Mouse (Mus musculus): ENCODE data around the gene Ascl4. TPM values are rescaled to one million over a fixed set of nuclear protein-coding genes. Genes with fewer than 3 reads are reported as not detected.

The Ascl4 gene
- polyA plus RNA-seq, 1 experiment, result not detected

GRCm38 (mm10) chr10:85968157-85968634 is 40.7 kb downstream of the Ascl4 start:
- H3K27ac ChIP-seq (ENCODE audit: control insufficient read depth, insufficient read depth, low read length), result no peak overlapping the region
- H3K4me1 ChIP-seq (replicated peaks; ENCODE audit: control insufficient read depth, insufficient read depth, low read length), result no peaks in the 10 kb centered on the region
- TF ChIP-seq CTCF (IDR thresholded peaks at IDR 0.05; ENCODE audit: borderline replicate concordance, control insufficient read depth, extremely low read depth, insufficient read depth, low read length, poor library complexity) (no peak), POLR2A (IDR thresholded peaks at IDR 0.05; ENCODE audit: control insufficient read depth, extremely low read depth, insufficient read depth, low read length, poor library complexity) (no peak)
- no peaks in the 10 kb centered on the region for H3K27me3 ChIP-seq (ENCODE audit: control insufficient read depth, insufficient read depth, low read length)
- DNase-seq, result peak; percentile 70
- WGBS, result 20% methylated on average over 7 of the region's 7 CpGs
- H3K4me3 ChIP-seq (ENCODE audit: control insufficient read depth, insufficient read depth, low read length), result no peak overlapping the region
- no peaks in the 10 kb centered on the region for H3K36me3 ChIP-seq (ENCODE audit: control insufficient read depth, insufficient read depth, low read length)

DNA sequence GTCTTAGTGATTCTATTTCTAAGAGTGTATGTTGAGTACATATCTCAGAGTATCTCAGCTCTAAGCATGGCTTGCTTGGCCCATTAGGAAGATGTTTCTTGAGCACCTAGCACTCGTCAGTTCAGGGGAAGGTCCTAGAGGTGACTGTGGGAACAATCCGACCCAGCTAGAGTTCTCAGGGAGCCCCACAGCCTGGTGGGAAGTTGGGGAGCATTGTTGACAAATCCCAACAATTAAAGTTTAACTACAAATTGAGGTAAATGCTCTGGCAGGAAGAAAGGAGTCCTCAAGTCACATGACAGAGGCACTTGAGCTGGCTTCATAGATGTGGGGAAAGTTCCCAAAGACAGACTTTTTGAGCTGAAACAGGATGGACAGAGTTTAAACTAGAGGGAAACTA is 41.2 kb downstream of the Ascl4 start:
- 83% methylated on average over 2 of the region's 2 CpGs for WGBS
- H3K27me3 ChIP-seq (ENCODE audit: control insufficient read depth, insufficient read depth, low read length), result no peaks in the 10 kb centered on the region
- DNase-seq, result no peak
- H3K4me3 ChIP-seq (ENCODE audit: control insufficient read depth, insufficient read depth, low read length), result no peak overlapping the region
- no peaks in the 10 kb centered on the region for H3K4me1 ChIP-seq (replicated peaks; ENCODE audit: control insufficient read depth, insufficient read depth, low read length)
- H3K27ac ChIP-seq (ENCODE audit: control insufficient read depth, insufficient read depth, low read length), result no peak overlapping the region
- TF ChIP-seq CTCF (IDR thresholded peaks at IDR 0.05; ENCODE audit: borderline replicate concordance, control insufficient read depth, extremely low read depth, insufficient read depth, low read length, poor library complexity) (no peak), POLR2A (IDR thresholded peaks at IDR 0.05; ENCODE audit: control insufficient read depth, extremely low read depth, insufficient read depth, low read length, poor library complexity) (no peak)
- H3K36me3 ChIP-seq (ENCODE audit: control insufficient read depth, insufficient read depth, low read length), result no peaks in the 10 kb centered on the region

GRCm38 (mm10) chr10:85969894-85970620 is 42.6 kb downstream of the Ascl4 start:
- H3K27me3 ChIP-seq (ENCODE audit: control insufficient read depth, insufficient read depth, low read length), result no peaks in the 10 kb centered on the region
- WGBS, result 58% methylated on average over 8 of the region's 8 CpGs
- TF ChIP-seq POLR2A (IDR thresholded peaks at IDR 0.05; ENCODE audit: control insufficient read depth, extremely low read depth, insufficient read depth, low read length, poor library complexity), result no peak
- TF ChIP-seq CTCF (IDR thresholded peaks at IDR 0.05; ENCODE audit: borderline replicate concordance, control insufficient read depth, extremely low read depth, insufficient read depth, low read length, poor library complexity), result no peak
- H3K36me3 ChIP-seq (ENCODE audit: control insufficient read depth, insufficient read depth, low read length), result no peaks in the 10 kb centered on the region
- H3K27ac ChIP-seq (ENCODE audit: control insufficient read depth, insufficient read depth, low read length), result no peak overlapping the region
- H3K4me1 ChIP-seq (replicated peaks; ENCODE audit: control insufficient read depth, insufficient read depth, low read length), result no peaks in the 10 kb centered on the region
- no peak for DNase-seq
- no peak overlapping the region for H3K4me3 ChIP-seq (ENCODE audit: control insufficient read depth, insufficient read depth, low read length)

GRCm38 (mm10) chr10:85971826-85972225 is 44.3 kb downstream of the Ascl4 start:
- TF ChIP-seq CTCF (IDR thresholded peaks at IDR 0.05; ENCODE audit: borderline replicate concordance, control insufficient read depth, extremely low read depth, insufficient read depth, low read length, poor library complexity) (no peak), POLR2A (IDR thresholded peaks at IDR 0.05; ENCODE audit: control insufficient read depth, extremely low read depth, insufficient read depth, low read length, poor library complexity) (no peak)
- no peaks in the 10 kb centered on the region for H3K36me3 ChIP-seq (ENCODE audit: control insufficient read depth, insufficient read depth, low read length)
- no peaks in the 10 kb centered on the region for H3K27me3 ChIP-seq (ENCODE audit: control insufficient read depth, insufficient read depth, low read length)
- H3K27ac ChIP-seq (ENCODE audit: control insufficient read depth, insufficient read depth, low read length), result no peak overlapping the region
- H3K4me3 ChIP-seq (ENCODE audit: control insufficient read depth, insufficient read depth, low read length), result no peak overlapping the region
- no peaks in the 10 kb centered on the region for H3K4me1 ChIP-seq (replicated peaks; ENCODE audit: control insufficient read depth, insufficient read depth, low read length)
- DNase-seq, result no peak
- 98% methylated on average over 9 of the region's 9 CpGs for WGBS

DNA sequence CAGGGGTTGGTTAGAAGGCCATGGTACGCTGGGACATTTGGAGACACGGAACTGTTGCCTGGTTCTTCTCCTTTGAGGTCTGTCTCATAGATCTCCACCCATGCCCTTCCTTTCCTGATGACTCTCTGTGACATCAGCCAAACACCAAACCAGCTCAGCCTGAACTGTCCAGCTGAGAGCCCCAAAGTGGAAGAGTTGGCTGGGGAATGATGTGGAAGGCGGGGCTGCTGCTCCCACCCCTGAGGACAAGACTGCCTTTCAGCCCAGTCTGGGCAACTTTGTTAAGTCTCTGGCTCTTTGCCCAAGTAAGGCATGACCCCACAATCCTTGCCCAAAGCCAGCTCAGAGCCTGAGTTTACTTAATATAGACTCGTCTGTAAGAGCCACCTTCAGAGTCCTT is 45.4 kb downstream of the Ascl4 start:
- no peak for DNase-seq
- no peak for TF ChIP-seq POLR2A (IDR thresholded peaks at IDR 0.05; ENCODE audit: control insufficient read depth, extremely low read depth, insufficient read depth, low read length, poor library complexity)
- Histone ChIP-seq H3K27me3 (ENCODE audit: control insufficient read depth, insufficient read depth, low read length) (no peaks in the 10 kb centered on the region), H3K4me1 (replicated peaks; ENCODE audit: control insufficient read depth, insufficient read depth, low read length) (no peaks in the 10 kb centered on the region), H3K4me3 (ENCODE audit: control insufficient read depth, insufficient read depth, low read length) (no peak overlapping the region), H3K36me3 (ENCODE audit: control insufficient read depth, insufficient read depth, low read length) (no peaks in the 10 kb centered on the region), H3K27ac (ENCODE audit: control insufficient read depth, insufficient read depth, low read length) (no peak overlapping the region)
- 93% methylated on average over 4 of the region's 4 CpGs for WGBS

- no peak for DNase-seq
- TF ChIP-seq POLR2A (IDR thresholded peaks at IDR 0.05; ENCODE audit: control insufficient read depth, extremely low read depth, insufficient read depth, low read length, poor library complexity) (no peak), CTCF (IDR thresholded peaks at IDR 0.05; ENCODE audit: borderline replicate concordance, control insufficient read depth, extremely low read depth, insufficient read depth, low read length, poor library complexity) (no peak)
- Histone ChIP-seq H3K4me3 (ENCODE audit: control insufficient read depth, insufficient read depth, low read length) (no peak overlapping the region), H3K27me3 (ENCODE audit: control insufficient read depth, insufficient read depth, low read length) (no peaks in the 10 kb centered on the region), H3K4me1 (replicated peaks; ENCODE audit: control insufficient read depth, insufficient read depth, low read length) (0 out of 2 replicates have a peak, but pooled peaks cover 4% of the 10 kb centered on the region), H3K27ac (ENCODE audit: control insufficient read depth, insufficient read depth, low read length) (no peak overlapping the region), H3K36me3 (ENCODE audit: control insufficient read depth, insufficient read depth, low read length) (no peaks in the 10 kb centered on the region)
- 10% methylated on average over 6 of the region's 6 CpGs for WGBS
Measured at GRCm38 (mm10) chr10:85989412-85990115, 62.1 kb downstream of the Ascl4 start.

All from thymus, adult 2 months (tissue).